Mouse (Mus musculus) MEL (cell line): Measurements from ENCODE around the gene Nfatc2ip. TPM values are rescaled to one million over a fixed set of nuclear protein-coding genes. Genes with fewer than 3 reads are reported as not detected.
A peak's percentile ranks its signal among the peaks of the same experiment; 100 is the strongest.

Source experiments
- DNase-seq: peaks from one replicate; pipeline ENCODE4 v3.0.0; 2011; ENCODE audit warnings: low read depth, low spot score
- H3K27ac ChIP-seq: 2 replicates; pipeline ENCODE4 v1.5.1; 2012; ENCODE audit warnings: low read depth, mild to moderate bottlenecking, control low read depth, low read length, moderate library complexity; ENCODE audit not compliant: control insufficient read depth
- H3K27me3 ChIP-seq, 2 experiments: fragments of 150-350 bp in 1 of 2; sonication (generic) in 1 of 2; 2 replicates each; pipeline ENCODE4 v1.6.1; 2012; ENCODE audit warnings: low read length in 2 of 2, mild to moderate bottlenecking in 2 of 2, improper control_type of control experiment in 1 of 2, moderate library complexity in 1 of 2; ENCODE audit not compliant: insufficient read depth in 2 of 2, control insufficient read depth in 1 of 2
- H3K36me3 ChIP-seq, 2 experiments: 2 replicates each; pipeline ENCODE4 v1.6.1; 2012 to 2014; ENCODE audit warnings: low read length in 2 of 2, improper control_type of control experiment in 1 of 2, inconsistent platforms in 1 of 2, mild to moderate bottlenecking in 1 of 2; ENCODE audit not compliant: insufficient read depth in 2 of 2, control insufficient read depth in 1 of 2
- H3K4me1 ChIP-seq, 2 experiments: fragments of 150-350 bp in 1 of 2; sonication (generic) in 1 of 2; 2 replicates each; pipeline ENCODE4 v1.6.1; 2012; ENCODE audit warnings: low read length in 2 of 2, improper control_type of control experiment in 1 of 2, mild to moderate bottlenecking in 1 of 2; ENCODE audit not compliant: insufficient read depth in 2 of 2, control insufficient read depth in 1 of 2
- H3K4me3 ChIP-seq, 2 experiments: fragments of 150-350 bp in 1 of 2; sonication (generic) in 1 of 2; 2 replicates each; pipeline ENCODE4 v1.5.1; 2012; ENCODE audit warnings: low read depth in 2 of 2, low read length in 2 of 2, mild to moderate bottlenecking in 2 of 2, moderate library complexity in 2 of 2, control low read depth in 1 of 2, improper control_type of control experiment in 1 of 2; ENCODE audit not compliant: control insufficient read depth in 1 of 2, insufficient read depth in 1 of 2
- H3K79me2 ChIP-seq: 2 replicates; pipeline ENCODE4 v1.6.1; 2012; ENCODE audit warnings: mild to moderate bottlenecking, low read length, moderate library complexity; ENCODE audit not compliant: control insufficient read depth, poor library complexity, insufficient read depth
- H3K9ac ChIP-seq: 2 replicates; pipeline ENCODE4 v1.6.1; 2012; ENCODE audit warnings: low read depth, mild to moderate bottlenecking, control low read depth, low read length, moderate library complexity; ENCODE audit not compliant: control insufficient read depth, poor library complexity, severe bottlenecking
- H3K9me3 ChIP-seq: fragments of 150-350 bp; sonication (generic); replicated peaks from 2 replicates; pipeline ENCODE4 v1.6.1; 2012; ENCODE audit warnings: mild to moderate bottlenecking, low read length, improper control_type of control experiment, moderate library complexity; ENCODE audit not compliant: insufficient read depth
- CHD1 ChIP-seq: IDR thresholded peaks from 2 replicates; pipeline ENCODE4 v1.6.1; 2012; ENCODE audit warnings: low read depth, mild to moderate bottlenecking, inconsistent platforms, low read length, improper control_type of control experiment
- CHD2 ChIP-seq: IDR thresholded peaks from 2 replicates; pipeline ENCODE4 v1.6.1; 2011; ENCODE audit warnings: low read length, improper control_type of control experiment
- CTCF ChIP-seq, 3 experiments: IDR thresholded peaks in 2 of 3; conservative IDR thresholded peaks in 1 of 3; 2 replicates each; pipeline ENCODE4 v1.5.1; 2011 to 2012; ENCODE audit warnings: low read length in 3 of 3, low read depth in 2 of 3, mild to moderate bottlenecking in 2 of 3, improper control_type of control experiment in 1 of 3, inconsistent platforms in 1 of 3, mixed read lengths in 1 of 3, moderate library complexity in 1 of 3; ENCODE audit not compliant: control insufficient read depth in 1 of 3, insufficient read depth in 1 of 3, poor library complexity in 1 of 3, severe bottlenecking in 1 of 3
- ETS1 ChIP-seq: IDR thresholded peaks from 2 replicates; pipeline ENCODE4 v1.6.1; 2012; ENCODE audit warnings: low read depth, mild to moderate bottlenecking, inconsistent platforms, low read length, improper control_type of control experiment, moderate library complexity
- GABPA ChIP-seq: IDR thresholded peaks from 2 replicates; pipeline ENCODE4 v1.6.1; 2012; ENCODE audit warnings: low read depth, mild to moderate bottlenecking, inconsistent platforms, low read length, improper control_type of control experiment, moderate library complexity
- GATA1 ChIP-seq: IDR thresholded peaks from 2 replicates; pipeline ENCODE4 v1.6.1; 2011; ENCODE audit warnings: low read depth, low read length, improper control_type of control experiment
- MAFK ChIP-seq: IDR thresholded peaks from 2 replicates; pipeline ENCODE4 v1.6.1; 2011; ENCODE audit warnings: low read depth, mild to moderate bottlenecking, low read length, improper control_type of control experiment, borderline replicate concordance
- MAZ ChIP-seq: IDR thresholded peaks from 2 replicates; pipeline ENCODE4 v1.6.1; 2012; ENCODE audit warnings: low read depth, mild to moderate bottlenecking, inconsistent platforms, low read length, improper control_type of control experiment
- MEF2A ChIP-seq: IDR thresholded peaks from 2 replicates; pipeline ENCODE4 v1.6.1; 2014; ENCODE audit warnings: low read depth, mild to moderate bottlenecking, inconsistent platforms, low read length, improper control_type of control experiment; ENCODE audit not compliant: poor library complexity, insufficient replicate concordance, severe bottlenecking; ENCODE audit errors: extremely low read depth
- MYC ChIP-seq: IDR thresholded peaks from 2 replicates; pipeline ENCODE4 v1.6.1; 2011; ENCODE audit warnings: low read depth, mild to moderate bottlenecking, low read length, improper control_type of control experiment, moderate library complexity
- NRF1 ChIP-seq: IDR thresholded peaks from 2 replicates; pipeline ENCODE4 v1.6.1; 2014; ENCODE audit warnings: low read depth, mild to moderate bottlenecking, inconsistent platforms, low read length, improper control_type of control experiment, moderate library complexity; ENCODE audit not compliant: poor library complexity, insufficient read depth, severe bottlenecking
- POLR2AphosphoS5 ChIP-seq: IDR thresholded peaks from 2 replicates; pipeline ENCODE4 v1.6.1; 2012; ENCODE audit warnings: low read depth, borderline replicate concordance, mild to moderate bottlenecking, inconsistent platforms, low read length, moderate library complexity, mixed read lengths
- RAD21 ChIP-seq: IDR thresholded peaks from 2 replicates; pipeline ENCODE4 v1.6.1; 2011; ENCODE audit warnings: mild to moderate bottlenecking, low read depth, low read length, improper control_type of control experiment
- RCOR1 ChIP-seq: IDR thresholded peaks from 2 replicates; pipeline ENCODE4 v1.6.1; 2012; ENCODE audit warnings: low read depth, mild to moderate bottlenecking, inconsistent platforms, low read length, improper control_type of control experiment
- USF2 ChIP-seq, 2 experiments: IDR thresholded peaks; 2 replicates each; pipeline ENCODE4 v1.6.1; 2011 to 2012; ENCODE audit warnings: improper control_type of control experiment in 2 of 2, low read length in 2 of 2, borderline replicate concordance in 1 of 2, inconsistent platforms in 1 of 2, low read depth in 1 of 2, mild to moderate bottlenecking in 1 of 2; ENCODE audit not compliant: insufficient read depth in 1 of 2
- ZC3H11A ChIP-seq: IDR thresholded peaks from 2 replicates; pipeline ENCODE4 v1.6.1; 2012; ENCODE audit warnings: low read depth, mild to moderate bottlenecking, inconsistent platforms, low read length, improper control_type of control experiment
- ZKSCAN1 ChIP-seq: IDR thresholded peaks from 2 replicates; pipeline ENCODE4 v1.6.1; 2012; ENCODE audit warnings: low read depth, mild to moderate bottlenecking, inconsistent platforms, low read length, improper control_type of control experiment, moderate library complexity
- ZMIZ1 ChIP-seq: IDR thresholded peaks from 2 replicates; pipeline ENCODE4 v1.6.1; 2012; ENCODE audit warnings: low read depth, mild to moderate bottlenecking, inconsistent platforms, low read length, improper control_type of control experiment, moderate library complexity
- ZNF384 ChIP-seq: IDR thresholded peaks from 2 replicates; pipeline ENCODE4 v1.6.1; 2012; ENCODE audit warnings: low read depth, mild to moderate bottlenecking, inconsistent platforms, low read length, improper control_type of control experiment
- polyA plus RNA-seq, 2 experiments: library from polyadenylated mRNA; stranded (reverse) in 1 of 2; unstranded in 1 of 2; fragments of >175 nt in 1 of 2; fragments of >200 nt in 1 of 2; gene quantifications; 2 replicates each; pipeline versions ENCODE4 v1.2.1 to v1.2.4; 2012; ENCODE audit warnings: low replicate concordance in 2 of 2, low read depth in 1 of 2; ENCODE audit not compliant: insufficient read length in 2 of 2, insufficient read depth in 1 of 2, missing spikeins in 1 of 2
- total RNA-seq: library from RNA; depleted of rRNA; stranded (reverse); fragments of 300-350 nt; gene quantifications from 2 replicates; pipeline ENCODE4 v1.2.3, GENCODE M21; 2012; rRNA removed

Gene Nfatc2ip
- total and polyA plus RNA-seq, 3 experiments = 7.9 to 13.0 TPM; not detected in 1

- peaks cover 5 to 6% of the 10 kb centered on the region in 2 experiments; a peak in 3 of 4 replicates for H3K27me3 ChIP-seq
- no peaks in the 10 kb centered on the region for H3K4me1 ChIP-seq
- DNase-seq = no peak
- H3K79me2 ChIP-seq = no peaks in the 10 kb centered on the region
- TF ChIP-seq ZNF384 = no peak
- TF ChIP-seq POLR2AphosphoS5 = no peak
- no peak for TF ChIP-seq MAFK
- no peak for TF ChIP-seq CHD1
- no peak for TF ChIP-seq MEF2A
- TF ChIP-seq ZKSCAN1 = no peak
- TF ChIP-seq CHD2 = no peak
- no peak for TF ChIP-seq ETS1
- TF ChIP-seq MAZ = no peak
- no peak for TF ChIP-seq USF2 (IDR thresholded peaks at IDR 0.05; ENCODE audit: borderline replicate concordance in 1 of 2, insufficient read depth in 1 of 2, low read depth in 1 of 2, low read length in 2 of 2)
- TF ChIP-seq NRF1 = no peak
- H3K36me3 ChIP-seq = no peaks in the 10 kb centered on the region
- H3K9ac ChIP-seq = no peak overlapping the region
- H3K9me3 ChIP-seq = no peaks in the 10 kb centered on the region
- no peak overlapping the region for H3K27ac ChIP-seq
- no peak overlapping the region for H3K4me3 ChIP-seq
These were observed 57.6 kb downstream of the Nfatc2ip start for GRCm38 (mm10) chr7:126338906-126339305.

- peak; percentile 37 for DNase-seq
- Histone ChIP-seq H3K4me1 (no peaks in the 10 kb centered on the region), H3K79me2 (no peaks in the 10 kb centered on the region), H3K9me3 (no peaks in the 10 kb centered on the region), H3K27ac (no peak overlapping the region), H3K4me3 (no peak overlapping the region), H3K9ac (no peak overlapping the region), H3K36me3 (no peaks in the 10 kb centered on the region), H3K27me3 (peaks cover 5 to 10% of the 10 kb centered on the region in 2 experiments; a peak in 3 of 4 replicates)
- TF ChIP-seq CTCF (IDR thresholded peaks at IDR 0.05 in 2 of 3, conservative IDR thresholded peaks at IDR 0.05 in 1 of 3; ENCODE audit: control insufficient read depth in 1 of 3, insufficient read depth in 1 of 3, low read depth in 2 of 3, low read length in 3 of 3, poor library complexity in 1 of 3, severe bottlenecking in 1 of 3) (peak; percentile 35 to 53 (median 45)), MYC (no peak), CHD1 (no peak), RCOR1 (no peak), GATA1 (no peak), RAD21 (peak; percentile 8; the same call in 1 of the 2 replicates), ZMIZ1 (no peak), ZC3H11A (no peak), GABPA (no peak)
These were observed 61.0 kb downstream of the Nfatc2ip start for GRCm38 (mm10) chr7:126335556-126335955.

Other genes with a start within 250 kb of the Nfatc2ip start
- 88.3 and 89.3 TPM in 2 replicates for gene Xpo6, start 196.2 kb downstream of the Nfatc2ip start, total RNA-seq
- gene Xpo6, start 196.2 kb downstream of the Nfatc2ip start, polyA plus RNA-seq = 100 to 1,000 TPM; 197 to 365 TPM
- 3.4 and 3.9 TPM in 2 replicates for gene Sbk1, start 124.1 kb downstream of the Nfatc2ip start, total RNA-seq
- 1 to 10 TPM in 1 of 2 experiments, not detected in 1; 5.4 TPM for gene Sbk1, start 124.1 kb downstream of the Nfatc2ip start, polyA plus RNA-seq
- 0.62 and 0.75 TPM in 2 replicates for gene Lat, start 27.2 kb downstream of the Nfatc2ip start, total RNA-seq
- 1 to 10 TPM in 1 of 2 experiments, not detected in 1; 1.2 TPM for gene Lat, start 27.2 kb downstream of the Nfatc2ip start, polyA plus RNA-seq
- 28.9 and 33.3 TPM in 2 replicates for gene Spns1, start 19.3 kb downstream of the Nfatc2ip start, total RNA-seq
- 10 to 100 TPM in 1 of 2 experiments, not detected in 1; 81.6 TPM for gene Spns1, start 19.3 kb downstream of the Nfatc2ip start, polyA plus RNA-seq
- gene Cd19, start 18.2 kb upstream of the Nfatc2ip start, total RNA-seq = not detected in 2 replicates
- gene Cd19, start 18.2 kb upstream of the Nfatc2ip start, polyA plus RNA-seq = not detected
- gene Rabep2, start 32.0 kb upstream of the Nfatc2ip start, total RNA-seq = 12.9 and 15.2 TPM in 2 replicates
- gene Rabep2, start 32.0 kb upstream of the Nfatc2ip start, polyA plus RNA-seq = 10 to 100 TPM in 1 of 2 experiments, not detected in 1; 16.2 TPM
- gene Atp2a1, start 66.4 kb upstream of the Nfatc2ip start, total RNA-seq = 0.04 and 0.20 TPM in 2 replicates
- under 1 TPM in 1 of 2 experiments, not detected in 1; 0.47 TPM for gene Atp2a1, start 66.4 kb upstream of the Nfatc2ip start, polyA plus RNA-seq
- gene Sh2b1, start 78.7 kb upstream of the Nfatc2ip start, total RNA-seq = 11.8 and 13.1 TPM in 2 replicates
- gene Sh2b1, start 78.7 kb upstream of the Nfatc2ip start, polyA plus RNA-seq = 10 to 100 TPM in 1 of 2 experiments, not detected in 1; 48.9 TPM
- gene Tufm, start 90.6 kb upstream of the Nfatc2ip start, total RNA-seq = 224 and 244 TPM in 2 replicates
- gene Tufm, start 90.6 kb upstream of the Nfatc2ip start, polyA plus RNA-seq = 100 to 1,000 TPM in 1 of 2 experiments, not detected in 1; 397 TPM
- gene Atxn2l, start 106.7 kb upstream of the Nfatc2ip start, total RNA-seq = 40.8 and 52.1 TPM in 2 replicates
- gene Atxn2l, start 106.7 kb upstream of the Nfatc2ip start, polyA plus RNA-seq = 100 to 1,000 TPM; 218 to 821 TPM
- 233 and 270 TPM in 2 replicates for gene Eif3c, start 169.7 kb upstream of the Nfatc2ip start, total RNA-seq
- gene Eif3c, start 169.7 kb upstream of the Nfatc2ip start, polyA plus RNA-seq = 100 to 1,000 TPM; 404 to 819 TPM
- gene Apobr, start 188.2 kb upstream of the Nfatc2ip start, total RNA-seq = 0.23 and 0.56 TPM in 2 replicates
- 1 to 10 TPM in 1 of 2 experiments, not detected in 1; 5.4 TPM for gene Apobr, start 188.2 kb upstream of the Nfatc2ip start, polyA plus RNA-seq
- gene Cln3, start 189.1 kb upstream of the Nfatc2ip start, total RNA-seq = 16.2 and 20.5 TPM in 2 replicates
- gene Cln3, start 189.1 kb upstream of the Nfatc2ip start, polyA plus RNA-seq = 10 to 100 TPM in 1 of 2 experiments, not detected in 1; 61.9 TPM
- not detected in 2 replicates for gene Il27, start 198.2 kb upstream of the Nfatc2ip start, total RNA-seq
- under 1 TPM in 1 of 2 experiments, not detected in 1; 0.07 TPM for gene Il27, start 198.2 kb upstream of the Nfatc2ip start, polyA plus RNA-seq
- 1.8 and 9.5 TPM in 2 replicates for gene Nupr1, start 234.1 kb upstream of the Nfatc2ip start, total RNA-seq
- 10 to 100 TPM in 1 of 2 experiments, not detected in 1; 11.0 TPM for gene Nupr1, start 234.1 kb upstream of the Nfatc2ip start, polyA plus RNA-seq